Mouse (Mus musculus) embryo, embryonic 11.5 days (tissue): ENCODE measurements around the gene Sipa1l1.

Experiments used
- DNase-seq: peaks from one replicate; pipeline ENCODE4 v3.0.0-alpha.2; 2012; ENCODE audit warnings: low read depth, low spot score

Gene Sipa1l1

DNA sequence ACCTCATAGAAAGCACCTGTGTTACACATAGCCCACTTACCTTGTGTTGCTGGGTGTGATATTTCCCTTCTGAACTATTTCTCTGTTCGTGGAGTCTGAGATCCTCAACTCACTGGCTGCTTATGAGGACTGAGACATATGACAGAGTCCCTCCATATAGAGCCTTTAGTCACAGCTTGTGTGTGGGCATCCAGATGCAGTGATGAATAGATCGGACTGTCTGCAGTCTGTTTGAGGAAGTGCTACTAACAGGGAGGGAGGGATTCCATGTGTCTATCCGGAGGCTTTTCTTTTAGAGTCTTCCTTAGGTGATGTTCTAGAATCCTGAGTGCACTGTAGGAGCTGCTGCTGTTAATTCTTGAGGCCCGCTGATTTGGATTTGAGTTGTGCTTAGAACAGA lies 165.4 kb downstream of the Sipa1l1 start:
- DNase-seq: no peak

DNA sequence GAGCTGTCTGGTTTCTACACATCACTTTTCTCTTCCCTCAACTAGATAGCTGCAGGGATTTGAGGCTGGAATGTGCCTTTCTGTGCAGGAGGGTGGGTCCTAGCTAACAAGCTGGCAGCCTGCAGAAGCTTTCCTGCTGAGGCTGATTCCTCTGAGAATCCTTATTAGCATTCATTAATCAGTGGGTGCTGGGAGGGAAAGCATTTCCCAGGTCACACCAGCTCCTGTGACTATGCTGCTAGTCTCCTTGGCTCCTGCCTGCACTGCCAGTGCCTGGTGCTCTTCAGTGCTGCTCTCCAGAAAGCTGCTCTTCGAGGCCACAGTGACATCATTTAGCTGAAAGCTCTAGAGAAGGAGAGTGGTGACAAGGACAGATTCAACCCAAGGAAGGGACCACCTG lies 166.0 kb downstream of the Sipa1l1 start:
- DNase-seq: no peak

DNA sequence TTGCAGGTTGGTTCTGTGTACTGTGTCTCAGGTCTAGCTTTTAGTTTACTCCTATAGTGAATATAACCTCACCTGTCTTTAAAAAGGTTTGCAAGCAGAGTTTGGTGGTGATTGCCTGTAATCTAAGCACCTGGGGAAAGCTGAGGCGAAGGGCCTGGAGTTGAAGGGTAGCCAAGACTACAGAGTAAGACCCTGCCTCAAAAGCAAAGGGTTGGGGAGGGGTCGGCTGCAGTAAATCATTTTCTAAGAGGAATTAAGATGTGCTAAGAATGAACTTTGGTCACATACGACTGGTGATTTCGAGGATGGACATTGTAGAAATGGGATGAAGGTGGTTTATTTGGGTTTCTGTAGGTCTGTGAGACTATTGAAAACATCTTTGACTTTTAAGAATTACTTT lies 169.4 kb downstream of the Sipa1l1 start:
- no peak for DNase-seq

DNA sequence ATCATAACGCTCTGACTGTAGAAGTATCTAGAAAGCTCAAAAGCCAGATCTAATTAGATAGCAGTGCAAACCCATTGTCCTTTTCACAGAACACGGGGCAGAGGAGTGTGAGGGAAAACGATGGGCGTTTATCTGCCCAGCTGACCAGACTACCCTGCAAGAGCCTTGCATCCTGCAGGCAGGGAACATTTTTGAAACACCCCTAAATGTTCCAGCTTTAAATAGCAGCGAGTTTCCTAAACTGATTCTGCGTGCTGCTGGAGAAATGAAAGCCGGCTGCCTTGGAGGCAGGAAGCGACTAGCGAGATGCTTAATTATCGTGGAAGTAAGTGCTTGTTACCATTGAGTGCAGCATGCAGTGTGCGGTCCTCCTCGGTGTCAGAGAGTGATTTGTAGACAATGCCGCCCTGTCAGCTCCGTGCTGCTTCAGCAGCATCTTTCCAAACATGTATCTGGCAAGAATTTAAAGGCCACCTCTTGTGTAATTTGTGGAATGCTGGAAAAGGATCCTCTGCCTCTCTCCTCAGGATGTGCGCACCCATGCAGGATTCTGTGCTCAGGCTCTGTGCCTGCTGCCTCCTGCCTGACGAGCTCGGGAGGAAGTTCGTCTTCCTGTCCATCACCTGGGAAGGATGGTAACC lies 170.2 kb downstream of the Sipa1l1 start:
- no peak for DNase-seq

DNA sequence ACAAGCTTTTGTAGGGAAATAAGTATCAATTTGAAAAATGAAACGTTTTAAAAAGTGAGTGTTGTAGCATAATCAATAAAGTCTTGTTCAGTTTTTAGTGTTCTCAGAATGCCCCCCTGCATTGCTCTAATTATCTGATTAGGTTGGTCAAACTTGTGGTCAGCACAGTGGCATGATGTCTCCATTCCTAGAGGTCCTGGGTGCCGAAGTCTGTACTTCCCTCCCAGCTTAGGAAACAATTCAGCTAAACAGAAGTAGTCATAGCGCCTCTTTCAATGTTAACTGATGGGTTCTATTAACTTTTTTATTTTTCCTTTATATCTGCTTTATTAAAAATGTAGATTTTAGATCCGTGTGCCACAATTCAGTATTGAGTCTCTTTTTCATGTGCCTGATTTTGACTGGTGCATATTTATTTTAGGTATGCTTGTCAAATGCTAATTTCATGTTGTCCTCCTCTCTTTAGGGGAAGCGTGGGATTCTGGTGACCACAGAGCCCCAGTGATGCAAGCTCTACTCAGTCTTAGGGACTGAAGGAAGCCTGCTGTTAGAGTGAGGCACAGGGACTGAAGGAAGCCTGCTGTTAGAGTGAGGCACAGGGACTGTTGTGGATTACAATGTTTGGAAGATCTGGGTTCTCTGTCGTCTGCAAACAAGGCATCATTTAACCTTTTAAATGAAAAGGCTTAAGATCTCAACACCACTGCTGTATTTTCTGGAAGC lies 171.2 kb downstream of the Sipa1l1 start:
- no peak for DNase-seq

DNA sequence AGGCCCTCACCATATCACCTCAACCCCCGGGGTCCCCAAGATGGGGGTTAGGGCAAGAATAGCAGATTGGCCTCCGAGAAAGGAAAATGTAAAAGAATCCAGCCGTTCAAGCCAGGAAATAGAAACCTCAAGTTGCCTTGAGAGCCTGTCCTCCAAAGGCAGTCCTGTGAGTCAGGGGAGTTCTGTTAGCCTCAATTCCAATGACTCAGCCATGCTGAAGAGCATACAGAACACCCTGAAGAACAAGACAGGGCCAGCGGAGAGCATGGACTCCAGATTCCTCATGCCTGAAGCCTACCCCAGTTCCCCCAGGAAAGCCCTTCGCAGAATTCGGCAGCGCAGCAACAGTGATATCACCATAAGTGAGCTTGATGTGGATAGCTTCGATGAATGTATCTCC lies 172.1 kb downstream of the Sipa1l1 start:
- DNase-seq: no peak

DNA sequence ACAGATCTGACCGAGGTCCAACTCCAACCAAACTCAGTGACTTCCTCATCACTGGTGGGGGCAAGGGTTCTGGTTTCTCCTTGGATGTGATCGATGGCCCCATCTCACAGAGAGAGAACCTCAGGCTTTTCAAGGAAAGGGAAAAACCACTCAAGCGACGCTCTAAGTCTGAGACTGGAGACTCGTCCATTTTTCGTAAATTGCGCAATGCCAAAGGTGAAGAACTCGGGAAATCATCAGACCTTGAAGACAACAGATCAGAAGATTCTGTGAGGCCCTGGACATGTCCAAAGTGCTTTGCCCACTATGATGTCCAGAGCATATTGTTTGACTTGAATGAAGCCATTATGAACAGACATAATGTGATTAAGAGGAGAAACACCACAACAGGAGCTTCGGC lies 172.6 kb downstream of the Sipa1l1 start:
- DNase-seq: no peak

DNA sequence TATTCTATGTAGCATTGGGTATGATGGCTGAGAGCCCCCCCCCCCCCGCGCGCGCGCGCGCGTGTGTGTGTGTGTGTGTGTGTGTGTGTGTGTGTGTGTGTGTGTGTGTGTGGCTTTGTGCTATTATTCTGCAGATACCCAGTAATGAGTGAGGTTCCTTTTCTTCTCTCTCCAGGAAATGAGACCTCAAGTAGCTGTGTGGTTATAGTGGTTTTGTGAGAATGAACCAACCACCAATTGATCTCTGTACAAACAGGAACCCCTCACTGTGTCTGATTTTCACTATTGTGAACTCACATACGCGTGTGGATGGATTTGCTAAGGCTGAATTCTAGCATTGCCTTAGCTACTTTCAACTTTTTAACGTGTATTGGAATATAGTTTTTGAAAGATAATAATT lies 181.0 kb downstream of the Sipa1l1 start:
- no peak for DNase-seq

DNA sequence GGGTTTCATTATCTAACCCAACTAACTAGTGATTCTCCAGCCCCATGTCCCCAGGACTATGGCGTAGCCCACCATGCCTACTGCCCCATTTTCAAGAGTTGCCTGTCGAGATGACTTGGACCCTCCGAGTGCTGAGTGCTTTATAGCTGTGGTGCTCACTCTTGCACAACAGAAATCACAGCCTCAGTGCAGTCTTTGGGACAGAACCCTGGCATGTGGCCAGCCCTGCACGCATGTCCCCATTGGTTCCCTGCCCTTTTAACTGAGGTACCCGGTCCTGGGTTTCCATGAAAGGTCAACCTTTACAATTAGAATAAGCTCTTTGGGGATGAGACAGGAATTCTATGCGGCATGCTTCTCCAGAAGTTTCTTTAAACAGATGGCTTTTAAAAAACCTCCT lies 181.8 kb downstream of the Sipa1l1 start:
- no peak for DNase-seq

DNA sequence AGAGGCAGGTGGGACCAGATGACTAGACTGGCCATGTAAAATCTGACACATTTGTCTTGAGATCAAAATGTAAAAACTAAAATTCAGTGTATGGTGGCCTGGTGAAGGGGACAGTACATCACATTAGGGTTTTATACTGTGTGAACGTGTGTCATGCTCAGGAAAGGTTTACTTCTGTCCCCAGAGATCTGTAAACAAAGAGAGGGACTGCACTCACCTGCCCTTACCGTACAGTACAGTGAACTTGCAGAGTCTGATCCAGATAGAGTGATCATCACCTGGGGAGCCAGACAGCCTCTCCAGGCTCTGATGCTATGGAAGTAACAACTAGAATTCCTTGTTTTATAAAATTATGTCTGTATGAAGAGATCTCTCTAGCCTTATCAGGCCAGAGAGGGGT lies 184.5 kb downstream of the Sipa1l1 start:
- DNase-seq: no peak

DNA sequence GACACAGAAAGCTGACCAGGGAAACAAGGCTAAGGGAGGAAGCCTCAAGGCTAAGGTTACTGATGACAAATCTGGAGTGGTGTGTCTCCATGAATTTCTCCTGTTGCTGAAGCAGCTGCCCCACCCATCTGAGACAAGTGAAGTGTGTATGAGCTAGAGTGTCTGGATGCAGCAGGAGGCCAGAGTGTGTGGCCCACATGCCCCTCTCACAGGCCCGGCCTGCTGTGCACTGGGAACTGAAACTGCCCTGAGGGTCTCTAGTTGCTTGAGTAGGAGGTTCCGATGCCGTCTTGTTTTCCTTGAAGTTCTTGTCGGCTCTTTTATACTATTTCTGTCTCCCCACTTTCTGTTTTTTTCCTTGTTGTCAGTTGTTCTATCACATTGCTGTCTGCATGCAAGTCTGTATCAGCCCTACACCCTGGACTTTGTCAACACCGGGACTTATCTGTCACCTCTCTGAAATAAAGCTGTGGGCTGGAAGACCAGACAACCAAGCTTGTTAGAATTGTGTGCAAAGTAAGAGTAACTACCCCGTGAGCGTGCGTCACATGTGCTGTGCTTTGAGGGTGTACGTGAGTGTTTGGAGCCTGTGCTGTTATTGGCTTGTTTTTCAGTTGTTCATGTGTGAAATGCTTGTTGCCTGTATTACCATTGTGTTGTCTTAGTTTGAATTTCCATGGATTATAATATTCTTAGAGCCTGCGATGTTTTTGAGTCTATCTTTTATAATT lies 186.5 kb downstream of the Sipa1l1 start:
- no peak for DNase-seq

DNA sequence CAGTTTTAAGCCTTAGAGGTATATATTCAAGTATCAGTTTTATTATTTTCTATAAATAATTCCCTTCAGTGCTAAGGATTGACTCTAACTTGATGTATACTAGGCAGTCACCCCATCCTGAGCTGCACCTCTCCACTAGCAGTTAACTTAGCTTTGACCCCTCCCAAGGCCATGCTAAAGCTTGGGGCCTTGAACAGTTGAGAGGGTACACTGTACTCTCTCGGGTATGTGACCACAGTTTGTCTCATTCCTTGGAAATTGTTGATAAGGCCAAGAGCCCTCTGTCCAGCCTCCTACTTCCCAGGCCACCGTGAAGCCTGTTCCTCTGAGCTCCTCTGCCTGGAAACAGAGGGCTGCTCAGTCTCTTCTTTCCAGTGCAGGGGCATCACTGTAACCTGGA lies 187.4 kb downstream of the Sipa1l1 start:
- DNase-seq: no peak

DNA sequence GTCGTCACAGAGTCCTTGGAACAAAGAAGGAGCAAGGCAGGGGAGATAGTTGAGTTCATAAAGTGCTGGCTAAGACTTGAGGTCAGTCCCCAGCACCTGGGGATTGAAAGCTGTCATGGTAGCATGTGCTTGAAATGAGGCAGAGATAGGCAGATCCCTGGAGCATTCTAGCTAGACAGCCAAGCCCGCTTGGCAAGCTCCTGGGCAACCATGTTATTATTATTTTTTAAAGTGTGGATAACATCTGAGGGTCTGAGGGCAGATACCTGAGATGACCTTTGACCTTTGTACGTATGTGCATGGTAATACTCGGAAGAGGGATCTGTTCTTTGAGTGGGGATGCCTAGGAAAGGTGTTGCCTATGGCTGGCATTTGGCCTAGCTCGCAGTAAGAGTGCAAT lies 188.3 kb downstream of the Sipa1l1 start:
- DNase-seq: no peak

DNA sequence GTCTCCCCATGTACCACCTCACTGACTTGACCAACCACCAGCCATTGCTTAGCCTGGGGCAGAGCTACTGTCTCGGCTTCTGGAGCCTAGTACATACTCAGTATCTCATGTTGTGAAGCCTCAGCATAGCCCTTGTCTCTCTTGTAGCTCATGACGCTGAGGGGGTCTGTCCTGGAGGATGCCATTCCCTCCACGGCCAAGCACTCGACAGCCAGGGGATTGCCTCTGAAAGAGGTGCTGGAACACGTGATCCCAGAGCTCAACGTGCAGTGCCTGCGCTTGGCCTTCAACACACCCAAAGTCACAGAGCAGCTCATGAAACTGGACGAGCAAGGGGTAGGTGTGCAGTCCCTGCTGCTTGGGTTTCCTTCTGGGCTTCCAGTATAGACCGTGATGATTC lies 193.7 kb downstream of the Sipa1l1 start:
- no peak for DNase-seq

DNA sequence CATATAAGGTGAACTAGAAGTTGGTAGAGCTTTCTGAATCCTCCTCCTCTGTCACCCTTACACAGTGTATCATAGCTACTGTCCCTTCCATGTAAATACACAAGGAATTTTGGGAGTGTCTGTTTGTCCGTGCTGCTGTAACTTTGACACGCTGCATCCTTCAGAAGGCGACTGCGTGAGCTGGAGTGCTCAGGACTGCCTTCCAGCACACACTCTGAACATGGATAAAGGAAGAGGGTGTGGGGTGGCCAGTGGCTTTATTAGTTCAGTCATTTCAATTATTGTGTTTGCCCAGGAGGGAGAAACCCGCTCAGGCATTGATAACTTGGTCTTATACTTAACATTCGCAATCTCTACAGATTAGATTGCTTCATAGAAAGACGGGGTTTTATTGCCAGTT lies 195.1 kb downstream of the Sipa1l1 start:
- no peak for DNase-seq

DNA sequence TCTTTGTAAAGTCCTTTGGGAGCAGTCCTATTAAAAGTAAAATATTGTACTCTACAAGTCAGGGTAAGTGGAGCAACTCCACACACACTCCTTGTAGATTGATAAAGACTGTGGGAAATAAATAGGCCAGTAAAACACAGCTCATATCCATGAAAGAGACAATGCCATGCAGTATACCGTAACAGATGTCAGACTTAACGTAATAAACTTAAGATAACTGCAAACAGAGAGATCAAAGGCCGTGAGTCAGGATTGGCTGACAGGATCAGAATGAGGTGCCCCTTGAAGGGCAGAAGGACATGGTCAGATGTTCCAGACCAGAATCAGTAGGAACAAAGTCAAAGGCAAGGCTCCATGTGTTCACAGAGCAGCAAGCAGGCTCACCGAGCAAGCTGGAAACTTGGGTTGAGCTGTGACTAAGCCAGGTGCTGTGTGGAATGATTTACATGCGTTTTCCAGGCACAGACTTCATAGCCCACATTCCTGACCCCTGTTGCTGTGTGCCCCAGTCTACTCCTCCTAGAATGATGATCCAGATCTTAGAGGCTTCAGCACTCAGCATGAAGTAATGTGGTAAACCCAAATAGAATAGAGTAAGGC lies 196.3 kb downstream of the Sipa1l1 start:
- peak; percentile 17 for DNase-seq

DNA sequence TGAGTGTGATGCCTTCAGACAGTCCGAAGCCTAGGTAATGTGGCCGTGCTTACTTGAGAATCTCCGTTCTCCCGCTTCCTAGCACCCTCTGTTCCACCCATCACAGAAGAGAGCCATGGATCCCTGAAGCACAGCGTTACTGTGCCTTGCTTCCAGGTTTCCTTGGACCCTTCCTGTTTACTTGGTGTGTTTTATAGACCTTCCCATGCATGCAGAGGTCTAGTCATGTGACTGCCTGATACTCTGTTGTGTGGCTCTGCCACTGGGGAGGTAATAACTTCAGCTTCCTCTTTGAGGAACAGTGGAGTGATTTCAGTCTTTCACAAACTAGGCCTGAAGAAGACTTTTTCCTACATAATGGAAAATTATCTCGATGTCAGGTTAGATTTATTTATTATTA lies 197.6 kb downstream of the Sipa1l1 start:
- no peak for DNase-seq

DNA sequence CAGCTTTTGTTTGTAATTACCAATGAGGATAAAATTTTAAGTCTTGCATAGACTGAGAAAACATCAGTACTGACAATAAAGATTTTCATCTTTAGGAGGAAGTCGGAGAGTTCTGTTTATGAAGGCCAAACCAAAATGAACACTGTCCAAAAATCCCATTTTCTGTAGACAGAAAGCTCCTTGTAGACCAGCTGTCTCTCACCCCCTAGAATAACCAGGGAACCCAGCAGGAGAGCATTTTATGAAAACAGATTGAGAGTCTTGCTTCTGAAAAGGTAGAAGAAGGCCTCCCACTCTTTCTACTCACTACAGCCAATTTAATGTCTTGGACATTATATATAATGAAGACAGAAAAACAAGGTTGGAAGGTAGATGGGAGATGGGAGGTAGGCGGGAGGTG lies 198.2 kb downstream of the Sipa1l1 start:
- no peak for DNase-seq

DNA sequence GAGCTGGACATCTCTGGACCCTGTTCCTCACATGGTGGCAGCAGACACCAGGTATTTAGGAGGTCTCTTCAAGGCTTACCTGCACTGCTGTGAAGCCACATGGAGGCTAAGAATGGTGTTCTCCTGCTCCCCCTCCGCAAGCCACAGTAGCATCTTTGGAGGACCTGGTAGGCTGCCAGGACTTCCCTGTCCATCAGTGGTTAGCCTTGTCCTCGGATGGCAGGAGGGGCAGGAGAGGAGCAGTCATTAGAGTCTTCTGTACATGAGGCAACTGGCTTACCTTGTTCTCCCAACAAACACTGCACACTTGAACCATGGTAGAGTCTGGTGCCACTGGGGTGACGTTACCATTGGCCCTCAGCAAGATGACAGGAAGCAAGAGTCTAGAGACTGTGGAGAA lies 198.9 kb downstream of the Sipa1l1 start:
- no peak for DNase-seq

DNA sequence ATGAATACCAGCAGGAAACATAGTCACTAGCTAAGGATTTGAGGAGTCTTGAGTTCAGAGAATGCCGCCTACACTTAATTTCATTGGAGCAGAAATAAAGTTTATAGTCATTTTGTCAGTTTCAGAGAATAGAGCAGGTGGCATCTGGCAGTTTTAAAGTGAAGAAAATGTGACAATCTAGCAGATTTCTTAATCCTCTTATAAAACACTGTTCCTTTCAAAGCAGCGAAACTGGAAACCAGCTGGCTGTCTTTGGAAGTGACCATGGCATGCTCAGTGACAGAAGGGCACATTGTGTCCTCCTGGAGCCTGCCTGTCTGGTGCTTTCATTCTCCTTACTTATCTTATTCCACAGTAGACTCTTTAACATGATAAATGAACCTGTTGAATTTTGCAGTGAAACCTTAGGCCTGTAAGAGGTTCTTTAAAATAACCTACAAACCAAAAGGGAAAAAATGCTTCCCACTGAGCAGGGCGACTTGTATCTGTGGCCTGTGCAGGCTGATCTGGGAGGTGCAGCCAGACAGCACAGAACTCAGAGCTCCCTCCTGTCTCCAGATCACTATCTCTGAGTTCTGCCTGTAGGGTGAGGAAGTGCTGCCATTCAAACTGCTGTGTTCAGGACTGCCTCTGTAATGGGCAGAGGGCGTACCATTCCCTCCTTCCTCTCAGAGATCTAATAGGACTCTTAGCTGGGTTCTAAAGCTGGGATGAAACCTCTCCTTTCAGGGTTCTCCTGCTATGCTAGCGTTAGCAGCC lies 200.5 kb downstream of the Sipa1l1 start:
- no peak for DNase-seq

DNA sequence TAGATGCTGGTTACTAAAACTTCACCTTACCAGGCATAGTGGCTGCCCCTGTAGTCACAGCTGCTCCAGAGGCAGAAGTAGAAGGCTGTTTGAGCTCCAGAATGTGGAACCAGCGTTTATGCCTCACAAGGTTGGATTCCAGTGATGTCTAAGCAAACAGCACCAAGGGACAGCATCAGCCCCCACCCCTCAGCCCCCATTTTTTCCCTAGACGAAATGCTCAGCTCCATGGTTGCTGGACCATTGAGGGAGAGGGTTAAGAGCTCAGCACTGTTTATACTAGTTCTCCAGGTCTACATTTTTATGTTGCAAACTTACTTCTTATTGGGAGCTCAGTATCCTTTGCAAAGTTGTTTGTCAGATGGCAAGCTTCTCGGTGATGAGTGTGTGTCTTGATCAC lies 202.1 kb downstream of the Sipa1l1 start:
- no peak for DNase-seq

DNA sequence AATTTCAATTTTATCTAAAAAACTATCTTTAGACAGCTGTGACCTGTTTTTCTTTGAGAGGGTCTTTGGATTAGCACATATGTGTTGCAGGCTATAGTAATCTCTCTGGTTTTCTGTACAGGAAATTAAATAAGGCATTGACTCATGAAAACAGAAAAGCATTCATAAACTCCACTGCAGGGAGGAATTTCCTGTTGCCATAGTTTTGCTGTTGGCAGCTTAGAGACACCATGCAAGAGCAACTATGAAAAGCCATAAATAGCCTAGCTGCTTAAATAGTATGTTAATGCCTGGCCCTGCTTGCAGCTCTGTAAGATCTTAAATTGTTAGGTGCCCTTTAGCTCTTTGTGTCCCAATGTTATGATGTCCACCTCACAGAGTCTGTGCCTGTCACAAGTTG lies 204.9 kb downstream of the Sipa1l1 start:
- no peak for DNase-seq
